Mouse (Mus musculus): ENCODE measurements around the gene Megf11. TPM values are rescaled to one million over a fixed set of nuclear protein-coding genes. Genes with fewer than 3 reads are reported as not detected.
A peak's percentile ranks its signal among the peaks of the same experiment; 100 is the strongest.
"Not testable (repeated sequence)": the region's sequence is repeated elsewhere in the genome, so short reads cannot be mapped to it uniquely, and the experiment has no call there.

The Megf11 gene
- polyA plus RNA-seq, 1 experiment from 2014 or later: 17.4 TPM

DNA sequence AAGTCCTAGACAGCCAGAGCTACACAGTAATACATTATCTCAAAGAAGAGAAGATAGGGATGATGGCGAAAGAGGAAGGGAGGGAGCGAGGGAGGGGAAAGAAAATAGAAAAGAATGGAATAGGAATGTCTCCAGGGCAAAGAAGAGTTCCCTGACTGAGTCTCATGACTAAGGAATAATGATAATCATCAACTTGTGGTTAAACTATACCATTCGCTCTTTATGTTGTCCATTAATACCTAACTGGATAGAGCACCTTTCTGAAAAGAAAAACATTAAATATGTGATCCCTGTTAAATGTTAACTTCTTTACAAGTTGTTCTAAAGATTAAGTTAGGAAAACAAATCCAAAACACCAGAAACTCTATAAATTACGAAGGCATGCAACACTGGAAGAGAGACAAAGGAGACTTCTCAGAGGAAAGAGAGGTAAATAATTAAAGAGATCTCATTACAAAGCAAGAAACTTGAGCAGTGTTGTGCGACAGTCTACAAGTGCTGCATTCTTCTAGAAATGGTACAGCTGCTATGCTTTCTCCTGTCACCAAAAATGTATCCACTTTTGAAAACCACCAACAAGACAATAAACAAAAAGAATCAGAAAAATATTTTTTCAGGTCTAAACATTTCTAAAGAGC is 334.2 kb downstream of the Megf11 start:
- Histone ChIP-seq H3K36me3 (replicated peaks; ENCODE audit: control insufficient read depth, insufficient read depth) (peaks cover 37% of the 10 kb centered on the region), H3K27ac (no peak overlapping the region), H3K4me2 (replicated peaks) (no peak overlapping the region), H3K4me1 (replicated peaks; ENCODE audit: control insufficient read depth, insufficient read depth, low read length) (no peaks in the 10 kb centered on the region), H3K27me3 (ENCODE audit: control insufficient read depth, insufficient read depth, low read length) (no peaks in the 10 kb centered on the region), H3K4me3 (replicated peaks; ENCODE audit: low read length) (no peak overlapping the region), H3K9ac (no peak overlapping the region), H3K9me3 (ENCODE audit: control insufficient read depth, low read length) (no peaks in the 10 kb centered on the region)
- no peak for ATAC-seq (ENCODE audit: low FRiP score)
- no peak for DNase-seq (ENCODE audit: low spot score)
- WGBS: 64% methylated on average over 5 of the region's 5 CpGs

DNA sequence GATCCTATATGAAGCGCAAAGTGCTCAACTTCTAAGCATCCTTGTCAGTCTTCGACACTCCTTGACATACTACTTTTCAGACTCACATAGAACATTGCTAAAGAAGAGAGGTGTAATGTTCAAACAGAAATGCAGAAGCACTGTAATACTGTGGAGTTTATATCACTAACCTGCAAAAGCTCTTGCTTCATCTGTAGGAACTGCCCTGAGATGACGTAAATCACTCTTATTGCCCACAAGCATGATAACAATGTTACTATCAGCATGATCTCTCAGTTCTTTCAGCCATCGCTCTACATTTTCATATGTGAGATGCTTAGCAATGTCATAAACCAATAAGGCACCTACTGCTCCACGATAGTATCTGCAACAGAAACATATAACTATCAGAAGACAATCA is 341.0 kb downstream of the Megf11 start:
- ATAC-seq (ENCODE audit: low FRiP score) (no peak), DNase-seq (ENCODE audit: low spot score) (no peak)
- Histone ChIP-seq H3K4me2 (replicated peaks) (no peak overlapping the region), H3K4me3 (replicated peaks; ENCODE audit: low read length) (no peak overlapping the region), H3K9me3 (ENCODE audit: control insufficient read depth, low read length) (no peaks in the 10 kb centered on the region), H3K36me3 (replicated peaks; ENCODE audit: control insufficient read depth, insufficient read depth) (peaks cover 50% of the 10 kb centered on the region), H3K27ac (no peak overlapping the region), H3K27me3 (ENCODE audit: control insufficient read depth, insufficient read depth, low read length) (no peaks in the 10 kb centered on the region), H3K4me1 (replicated peaks; ENCODE audit: control insufficient read depth, insufficient read depth, low read length) (no peaks in the 10 kb centered on the region), H3K9ac (no peak overlapping the region)
- 94% methylated on average over 5 of the region's 5 CpGs for WGBS

DNA sequence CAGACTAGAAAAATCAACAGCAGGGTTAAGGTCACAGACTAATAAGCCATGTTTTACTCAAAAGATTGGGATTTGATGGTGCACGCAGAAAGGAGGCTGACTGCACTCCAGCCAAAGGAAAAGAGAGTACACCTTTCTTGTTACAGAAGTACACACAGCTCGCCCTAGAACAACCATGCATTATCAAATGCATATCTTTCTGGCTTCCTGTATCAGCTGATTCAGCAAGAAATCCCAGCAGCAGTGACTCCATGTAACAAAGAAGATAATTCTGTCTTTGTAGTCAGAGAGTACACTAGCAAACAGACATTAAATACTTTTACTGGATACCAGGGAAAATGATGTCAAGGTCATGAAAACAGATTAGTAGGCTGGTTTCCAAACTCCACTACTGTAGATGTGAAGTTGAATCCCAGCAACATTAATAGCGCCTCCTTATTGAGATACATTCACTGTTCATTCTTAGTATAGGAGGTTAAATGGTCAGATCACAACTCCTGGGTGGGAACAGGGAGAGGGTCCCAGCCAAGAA is 345.7 kb downstream of the Megf11 start:
- H3K9me3 ChIP-seq (ENCODE audit: control insufficient read depth, low read length): no peaks in the 10 kb centered on the region
- DNase-seq (ENCODE audit: low spot score) (no peak), ATAC-seq (ENCODE audit: low FRiP score) (no peak)
- H3K27me3 ChIP-seq (ENCODE audit: control insufficient read depth, insufficient read depth, low read length): no peaks in the 10 kb centered on the region
- no peak overlapping the region for H3K4me2 ChIP-seq (replicated peaks)
- no peak overlapping the region for H3K9ac ChIP-seq
- peaks cover 4% of the 10 kb centered on the region for H3K4me1 ChIP-seq (replicated peaks; ENCODE audit: control insufficient read depth, insufficient read depth, low read length)
- WGBS: 92% methylated on average over 3 of the region's 3 CpGs
- peaks cover 21% of the 10 kb centered on the region for H3K36me3 ChIP-seq (replicated peaks; ENCODE audit: control insufficient read depth, insufficient read depth)
- no peak overlapping the region for H3K27ac ChIP-seq
- H3K4me3 ChIP-seq (replicated peaks; ENCODE audit: low read length): no peak overlapping the region

DNA sequence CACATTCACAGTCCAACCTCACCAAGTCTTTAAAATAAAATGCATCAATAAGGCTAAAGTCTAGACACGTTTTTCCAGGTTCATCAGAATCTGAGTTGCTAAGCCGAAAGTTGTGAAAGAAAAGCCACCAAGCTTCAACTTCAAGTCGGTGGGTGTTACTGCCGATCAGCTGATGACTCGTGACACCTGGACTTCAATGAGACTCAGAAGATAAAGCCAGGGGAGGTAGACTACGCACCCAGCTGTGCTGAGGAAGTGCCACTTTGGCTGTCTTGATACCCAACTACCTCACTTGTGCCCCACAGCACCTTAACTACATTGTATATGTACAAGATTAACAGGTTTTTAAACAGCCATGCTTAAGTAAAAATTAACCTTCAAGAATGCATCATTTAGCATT is 348.7 kb downstream of the Megf11 start:
- Histone ChIP-seq H3K27me3 (ENCODE audit: control insufficient read depth, insufficient read depth, low read length) (no peaks in the 10 kb centered on the region), H3K27ac (no peak overlapping the region), H3K4me2 (replicated peaks) (no peak overlapping the region), H3K9me3 (ENCODE audit: control insufficient read depth, low read length) (no peaks in the 10 kb centered on the region), H3K9ac (no peak overlapping the region), H3K36me3 (replicated peaks; ENCODE audit: control insufficient read depth, insufficient read depth) (no peaks in the 10 kb centered on the region), H3K4me1 (replicated peaks; ENCODE audit: control insufficient read depth, insufficient read depth, low read length) (peaks cover 7% of the 10 kb centered on the region), H3K4me3 (replicated peaks; ENCODE audit: low read length) (no peak overlapping the region)
- no peak for DNase-seq (ENCODE audit: low spot score)
- WGBS: 87% methylated on average over 6 of the region's 6 CpGs
- ATAC-seq (ENCODE audit: low FRiP score): no peak

DNA sequence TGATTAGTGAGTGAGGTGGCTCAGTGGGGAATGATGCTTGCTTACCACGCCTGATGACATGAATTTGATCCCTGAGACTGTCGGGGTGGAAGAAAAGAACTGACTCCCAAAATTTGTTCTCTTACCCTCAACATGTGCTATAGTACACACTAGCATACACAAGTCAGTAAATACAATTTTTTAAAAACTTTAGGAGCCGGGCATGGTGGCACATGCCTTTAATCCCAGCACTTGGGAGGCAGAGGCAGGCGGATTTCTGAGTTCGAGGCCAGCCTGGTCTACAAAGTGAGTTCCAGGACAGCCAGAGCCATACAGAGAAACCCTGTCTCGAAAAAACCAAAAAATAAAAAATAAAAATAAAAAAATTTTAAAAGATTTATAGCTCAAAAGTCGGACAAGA is 349.6 kb downstream of the Megf11 start:
- H3K36me3 ChIP-seq (replicated peaks; ENCODE audit: control insufficient read depth, insufficient read depth); ATAC-seq (ENCODE audit: low FRiP score); H3K9ac ChIP-seq; DNase-seq (ENCODE audit: low spot score); H3K4me3 ChIP-seq (replicated peaks; ENCODE audit: low read length); H3K27ac ChIP-seq; H3K4me1 ChIP-seq (replicated peaks; ENCODE audit: control insufficient read depth, insufficient read depth, low read length); H3K9me3 ChIP-seq (ENCODE audit: control insufficient read depth, low read length); H3K27me3 ChIP-seq (ENCODE audit: control insufficient read depth, insufficient read depth, low read length); H3K4me2 ChIP-seq (replicated peaks): not testable (repeated sequence)
- 92% methylated on average over 7 of the region's 7 CpGs for WGBS

DNA sequence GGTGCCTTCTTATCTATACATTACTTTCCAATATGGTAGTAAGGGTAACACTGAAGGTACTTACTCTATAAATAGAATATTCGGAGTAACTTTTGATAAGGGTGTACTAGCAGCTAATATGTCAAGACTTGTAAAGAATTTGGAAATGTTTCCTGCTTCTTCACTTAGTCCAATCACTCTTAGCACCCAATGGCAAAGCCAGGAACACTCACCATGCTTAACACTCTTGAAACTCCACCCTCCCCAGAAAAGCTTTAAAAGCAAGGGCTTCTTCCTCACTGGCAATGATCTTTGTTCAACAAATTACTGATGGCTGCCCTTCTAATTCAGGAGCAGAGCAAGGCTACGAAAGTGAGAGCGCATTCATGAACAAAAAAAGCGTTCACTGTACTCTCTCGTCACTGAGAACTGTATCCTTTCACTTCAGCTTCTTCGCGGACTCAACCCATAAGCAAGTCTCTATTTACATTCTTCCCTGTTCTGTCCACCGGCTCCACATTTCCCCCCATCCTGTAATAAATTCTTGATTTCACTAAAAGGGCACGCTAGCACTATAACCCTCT is 350.7 kb downstream of the Megf11 start:
- peak overlapping the region; percentile 82 for H3K9ac ChIP-seq
- DNase-seq (ENCODE audit: low spot score): no peak
- 13% methylated on average over 9 of the region's 9 CpGs for WGBS
- H3K4me2 ChIP-seq (replicated peaks): peak overlapping the region; percentile 67
- H3K27ac ChIP-seq: peak overlapping the region; percentile 94
- H3K27me3 ChIP-seq (ENCODE audit: control insufficient read depth, insufficient read depth, low read length): no peaks in the 10 kb centered on the region
- no peaks in the 10 kb centered on the region for H3K9me3 ChIP-seq (ENCODE audit: control insufficient read depth, low read length)
- H3K4me1 ChIP-seq (replicated peaks; ENCODE audit: control insufficient read depth, insufficient read depth, low read length): peaks cover 7% of the 10 kb centered on the region
- H3K4me3 ChIP-seq (replicated peaks; ENCODE audit: low read length): peak overlapping the region; percentile 59
- H3K36me3 ChIP-seq (replicated peaks; ENCODE audit: control insufficient read depth, insufficient read depth): no peaks in the 10 kb centered on the region
- ATAC-seq (ENCODE audit: low FRiP score): no peak

DNA sequence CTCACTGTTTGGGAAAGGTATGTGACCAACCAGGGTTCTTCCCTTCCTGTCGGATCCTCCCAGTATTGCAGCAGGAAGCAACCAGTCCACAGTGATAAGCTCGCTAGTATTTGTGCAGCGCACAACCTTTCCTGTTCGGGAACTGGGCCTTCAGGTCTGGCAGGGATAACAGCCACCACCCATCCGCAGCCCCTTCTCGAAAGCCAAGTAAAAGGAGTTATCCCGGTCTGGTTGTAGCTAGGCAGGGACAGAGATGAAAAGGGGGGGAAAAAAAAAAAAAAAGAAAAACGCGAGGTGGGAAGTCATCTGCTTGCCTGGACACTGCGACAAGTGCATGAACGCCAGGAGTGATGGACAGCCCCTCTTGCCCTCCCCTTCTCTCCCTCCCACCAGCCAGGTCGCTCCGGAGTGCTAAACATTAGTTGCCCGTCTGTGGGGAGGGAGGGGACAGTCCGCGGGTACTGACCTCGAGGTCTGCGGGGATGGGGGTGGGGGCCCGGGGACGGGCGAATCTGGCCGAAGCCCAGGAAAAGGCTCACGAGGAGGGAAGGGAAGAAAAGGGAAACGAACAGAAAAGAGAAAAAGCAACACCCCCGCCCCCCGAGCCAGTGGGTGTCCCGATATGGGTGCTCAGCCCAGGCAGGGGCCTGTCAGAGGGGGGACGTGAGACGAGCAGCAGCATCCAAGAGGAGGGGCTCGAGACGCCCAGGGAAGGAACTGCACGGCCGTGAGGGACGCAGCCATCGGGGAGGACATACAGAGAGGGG is 351.4 kb downstream of the Megf11 start:
- Histone ChIP-seq H3K27ac (peak overlapping the region; percentile 94), H3K4me1 (replicated peaks; ENCODE audit: control insufficient read depth, insufficient read depth, low read length) (peaks cover 7% of the 10 kb centered on the region), H3K9ac (peak overlapping the region; percentile 82), H3K9me3 (ENCODE audit: control insufficient read depth, low read length) (no peaks in the 10 kb centered on the region), H3K27me3 (ENCODE audit: control insufficient read depth, insufficient read depth, low read length) (no peaks in the 10 kb centered on the region), H3K4me2 (replicated peaks) (peak overlapping the region; percentile 67), H3K36me3 (replicated peaks; ENCODE audit: control insufficient read depth, insufficient read depth) (no peaks in the 10 kb centered on the region), H3K4me3 (replicated peaks; ENCODE audit: low read length) (peak overlapping the region; percentile 59)
- under 1% methylated on average over 32 of the region's 35 CpGs for WGBS
- DNase-seq (ENCODE audit: low spot score): peak; percentile 60
- peak; percentile 85 for ATAC-seq (ENCODE audit: low FRiP score)

DNA sequence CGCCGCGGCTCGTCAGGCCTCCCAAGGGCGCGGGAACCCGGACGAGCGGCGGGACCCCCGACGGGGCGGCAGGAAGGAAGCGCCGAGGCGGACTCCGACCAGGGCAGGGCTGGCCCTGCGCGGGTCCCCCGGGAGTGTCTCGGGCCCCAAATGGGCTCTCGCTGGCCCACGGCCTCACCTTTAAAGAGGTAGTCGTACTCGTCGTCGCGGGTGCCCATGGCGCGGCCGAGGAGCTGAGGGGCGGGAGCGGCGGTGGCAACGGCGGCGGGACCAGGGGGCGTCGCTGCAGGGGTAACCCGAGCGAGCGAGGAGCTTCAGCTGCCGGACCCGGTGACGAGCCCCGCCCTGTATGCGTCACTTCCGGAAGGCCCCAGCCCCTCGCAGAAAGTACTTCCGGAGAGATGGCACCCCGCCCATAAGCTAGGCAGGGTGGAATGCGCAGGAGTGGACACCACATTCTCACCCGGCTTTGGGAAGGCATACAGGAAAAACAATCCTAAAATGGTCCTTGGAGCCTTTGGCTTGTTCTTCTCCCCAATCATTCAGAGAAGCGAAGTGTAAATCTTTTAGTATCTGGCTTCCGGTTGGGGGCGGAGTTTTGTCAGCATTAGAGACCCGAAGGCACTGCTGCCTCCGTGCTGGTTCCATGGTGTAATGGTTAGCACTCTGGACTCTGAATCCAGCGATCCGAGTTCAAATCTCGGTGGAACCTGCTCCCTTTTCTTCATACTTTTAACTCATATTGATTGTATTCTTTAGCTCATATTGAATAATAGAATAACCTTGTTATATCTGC is 352.2 kb downstream of the Megf11 start, which contains the start of gene Rab11a:
Gene Rab11a, minus strand, starts transcription at position 353 of the 796 bp plus-strand sequence.
- no peaks in the 10 kb centered on the region for H3K27me3 ChIP-seq (ENCODE audit: control insufficient read depth, insufficient read depth, low read length)
- H3K4me1 ChIP-seq (replicated peaks; ENCODE audit: control insufficient read depth, insufficient read depth, low read length): peaks cover 7% of the 10 kb centered on the region
- peak within 1 kb of the TSS; percentile 59 for H3K4me3 ChIP-seq (replicated peaks; ENCODE audit: low read length)
- peak within 1 kb of the TSS; percentile 82 for H3K9ac ChIP-seq
- peak within 1 kb of the TSS; percentile 67 for H3K4me2 ChIP-seq (replicated peaks)
- H3K9me3 ChIP-seq (ENCODE audit: control insufficient read depth, low read length): no peaks in the 10 kb centered on the region
- peak within 1 kb of the TSS; percentile 94 for H3K27ac ChIP-seq
- peak; percentile 96 for ATAC-seq (ENCODE audit: low FRiP score)
- no peaks in the 10 kb centered on the region for H3K36me3 ChIP-seq (replicated peaks; ENCODE audit: control insufficient read depth, insufficient read depth)
- under 1% methylated on average over 44 of the region's 61 CpGs for WGBS
- peak; percentile 98 for DNase-seq (ENCODE audit: low spot score)

DNA sequence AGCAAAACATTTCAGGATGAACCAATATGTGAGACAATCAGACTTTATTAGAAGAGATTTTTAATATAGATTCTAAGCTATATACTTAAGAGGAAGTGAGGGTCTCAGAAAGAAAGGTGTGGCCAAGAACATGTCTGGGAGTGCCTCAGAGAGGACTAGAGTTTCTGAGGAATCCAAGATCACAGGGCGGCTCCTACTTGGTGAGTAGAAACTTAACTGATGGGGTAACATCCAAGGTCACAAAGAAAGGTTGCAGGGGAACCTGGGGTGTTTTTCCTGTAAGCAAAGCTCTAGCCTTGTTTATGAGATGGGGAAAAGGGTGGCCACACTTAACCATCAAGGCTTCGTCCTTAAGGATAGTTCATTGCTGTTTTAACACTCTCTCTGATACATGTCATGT is 353.6 kb downstream of the Megf11 start:
- H3K4me3 ChIP-seq (replicated peaks; ENCODE audit: low read length): no peak overlapping the region
- peaks cover 7% of the 10 kb centered on the region for H3K4me1 ChIP-seq (replicated peaks; ENCODE audit: control insufficient read depth, insufficient read depth, low read length)
- WGBS: 89% methylated on average over 2 of the region's 2 CpGs
- no peak overlapping the region for H3K4me2 ChIP-seq (replicated peaks)
- ATAC-seq (ENCODE audit: low FRiP score) (no peak), DNase-seq (ENCODE audit: low spot score) (no peak)
- H3K36me3 ChIP-seq (replicated peaks; ENCODE audit: control insufficient read depth, insufficient read depth): no peaks in the 10 kb centered on the region
- H3K9me3 ChIP-seq (ENCODE audit: control insufficient read depth, low read length): no peaks in the 10 kb centered on the region
- no peak overlapping the region for H3K27ac ChIP-seq
- H3K9ac ChIP-seq: no peak overlapping the region
- no peaks in the 10 kb centered on the region for H3K27me3 ChIP-seq (ENCODE audit: control insufficient read depth, insufficient read depth, low read length)
